Mouse (Mus musculus) lung, embryonic 14.5 days (tissue): Measurements from ENCODE around the gene Plppr1. TPM values are rescaled to one million over a fixed set of nuclear protein-coding genes. Genes with fewer than 3 reads are reported as not detected.

Source experiments
- ATAC-seq: fragments of 200-750 bp; cut with Nextera tagmentation; 2 replicates; pipeline ENCODE4 v1.8.0; 2017; ENCODE audit warnings: mild to moderate bottlenecking, moderate TSS enrichment, moderate library complexity; ENCODE audit not compliant: insufficient read depth
- DNase-seq: peaks from one replicate; pipeline ENCODE4 v3.0.0-alpha.2; 2015
- H3K27ac ChIP-seq: fragments of 300-500 bp; sonication (generic); 2 replicates; pipeline ENCODE4 v1.5.1; 2014; ENCODE audit warnings: low read depth, mild to moderate bottlenecking, moderate library complexity
- H3K27me3 ChIP-seq: fragments of 300-500 bp; sonication (generic); 2 replicates; pipeline ENCODE4 v1.6.1; 2014; ENCODE audit warnings: low read length, control low read depth; ENCODE audit not compliant: insufficient read depth
- H3K36me3 ChIP-seq: fragments of 300-500 bp; sonication (generic); 2 replicates; pipeline ENCODE4 v1.6.1; 2014; ENCODE audit warnings: control low read depth; ENCODE audit not compliant: insufficient read depth
- H3K4me1 ChIP-seq: fragments of 300-500 bp; sonication (generic); 2 replicates; pipeline ENCODE4 v1.6.1; 2014; ENCODE audit warnings: antibody characterized with exemption, control low read depth; ENCODE audit not compliant: insufficient read depth
- H3K4me2 ChIP-seq: fragments of 300-500 bp; sonication (generic); 2 replicates; pipeline ENCODE4 v1.6.1; 2014; ENCODE audit warnings: mild to moderate bottlenecking
- H3K4me3 ChIP-seq: fragments of 300-500 bp; sonication (generic); 2 replicates; pipeline ENCODE4 v1.5.1; 2014; ENCODE audit warnings: low read depth, low read length
- H3K9ac ChIP-seq: fragments of 300-500 bp; sonication (generic); 2 replicates; pipeline ENCODE4 v1.6.1; 2014
- H3K9me3 ChIP-seq: fragments of 300-500 bp; sonication (generic); 2 replicates; pipeline ENCODE4 v1.6.1; 2016; ENCODE audit warnings: low read depth, low read length, control low read depth
- CTCF ChIP-seq: IDR thresholded peaks from 2 replicates; pipeline ENCODE4 v1.5.1; 2016; ENCODE audit warnings: antibody characterized with exemption, low read depth
- WGBS: fragments of 180-500 bp; shearing (Covaris S2); extraction: QIAGEN DNeasy Blood & Tissue Kit; methylation state at CpG from one replicate; pipeline ENCODE4 v1.1.7; 2014; 5-methylcytosine and 5-hydroxymethylcytosine counted together
- polyA plus RNA-seq: library from polyadenylated mRNA; unstranded; fragments of >200 nt; fragmentation: Nextera tagmentation; extraction: Ambion mirVana; gene quantifications from 2 replicates; pipeline ENCODE4 v1.2.1, GENCODE M21; 2014

Plppr1 gene
- polyA plus RNA-seq, 1 experiment from 2014 or later: 0.63 TPM

GRCm38 (mm10) chr4:49252169-49252568, 193.1 kb downstream of the Plppr1 start:
- no peaks in the 10 kb centered on the region for H3K27me3 ChIP-seq
- no peak for TF ChIP-seq CTCF
- no peak overlapping the region for H3K4me2 ChIP-seq
- no peak overlapping the region for H3K27ac ChIP-seq
- no peaks in the 10 kb centered on the region for H3K36me3 ChIP-seq
- DNase-seq (no peak), ATAC-seq (no peak)
- H3K9ac ChIP-seq: no peak overlapping the region
- H3K9me3 ChIP-seq: no peaks in the 10 kb centered on the region
- 65% methylated on average over 3 of the region's 3 CpGs for WGBS
- no peak overlapping the region for H3K4me3 ChIP-seq
- no peaks in the 10 kb centered on the region for H3K4me1 ChIP-seq

GRCm38 (mm10) chr4:49278515-49278914, 219.4 kb downstream of the Plppr1 start:
- no peak for ATAC-seq
- Histone ChIP-seq H3K27me3 (no peaks in the 10 kb centered on the region), H3K9me3 (no peaks in the 10 kb centered on the region), H3K36me3 (no peaks in the 10 kb centered on the region), H3K4me1 (no peaks in the 10 kb centered on the region), H3K9ac (no peak overlapping the region), H3K4me3 (no peak overlapping the region), H3K4me2 (no peak overlapping the region), H3K27ac (no peak overlapping the region)
- no peak for DNase-seq
- WGBS: 83% methylated on average over 5 of the region's 5 CpGs
- TF ChIP-seq CTCF: no peak

- no peak overlapping the region for H3K27ac ChIP-seq
- H3K27me3 ChIP-seq: no peaks in the 10 kb centered on the region
- H3K9me3 ChIP-seq: no peaks in the 10 kb centered on the region
- no peaks in the 10 kb centered on the region for H3K36me3 ChIP-seq
- WGBS: 73% methylated on average over 11 of the region's 15 CpGs
- DNase-seq: no peak
- ATAC-seq: no peak
- H3K9ac ChIP-seq: no peak overlapping the region
- no peak overlapping the region for H3K4me2 ChIP-seq
- H3K4me1 ChIP-seq: no peaks in the 10 kb centered on the region
- no peak overlapping the region for H3K4me3 ChIP-seq
- TF ChIP-seq CTCF: no peak
Observed at GRCm38 (mm10) chr4:49284692-49285291, 225.7 kb downstream of the Plppr1 start.

GRCm38 (mm10) chr4:49285340-49286196, 226.5 kb downstream of the Plppr1 start:
- no peaks in the 10 kb centered on the region for H3K4me1 ChIP-seq
- no peaks in the 10 kb centered on the region for H3K27me3 ChIP-seq
- H3K36me3 ChIP-seq: no peaks in the 10 kb centered on the region
- H3K4me2 ChIP-seq: no peak overlapping the region
- no peak for TF ChIP-seq CTCF
- no peak overlapping the region for H3K27ac ChIP-seq
- H3K9me3 ChIP-seq: no peaks in the 10 kb centered on the region
- 67% methylated on average over 15 of the region's 15 CpGs for WGBS
- DNase-seq: peak; percentile 34
- H3K4me3 ChIP-seq: no peak overlapping the region
- no peak overlapping the region for H3K9ac ChIP-seq
- peak; percentile 35; the same call in 1 of the 2 replicates for ATAC-seq

GRCm38 (mm10) chr4:49286197-49286492, 227.1 kb downstream of the Plppr1 start:
- H3K36me3 ChIP-seq: no peaks in the 10 kb centered on the region
- DNase-seq: no peak
- no peak overlapping the region for H3K9ac ChIP-seq
- WGBS: 60% methylated on average over 4 of the region's 4 CpGs
- H3K4me2 ChIP-seq: no peak overlapping the region
- H3K4me1 ChIP-seq: no peaks in the 10 kb centered on the region
- no peaks in the 10 kb centered on the region for H3K9me3 ChIP-seq
- 0 out of 2 replicates have a peak, but pooled peaks have one; percentile 17 for ATAC-seq
- no peak overlapping the region for H3K4me3 ChIP-seq
- no peak overlapping the region; the same call in 1 of the 2 replicates for H3K27ac ChIP-seq
- TF ChIP-seq CTCF: no peak
- no peaks in the 10 kb centered on the region for H3K27me3 ChIP-seq

DNA sequence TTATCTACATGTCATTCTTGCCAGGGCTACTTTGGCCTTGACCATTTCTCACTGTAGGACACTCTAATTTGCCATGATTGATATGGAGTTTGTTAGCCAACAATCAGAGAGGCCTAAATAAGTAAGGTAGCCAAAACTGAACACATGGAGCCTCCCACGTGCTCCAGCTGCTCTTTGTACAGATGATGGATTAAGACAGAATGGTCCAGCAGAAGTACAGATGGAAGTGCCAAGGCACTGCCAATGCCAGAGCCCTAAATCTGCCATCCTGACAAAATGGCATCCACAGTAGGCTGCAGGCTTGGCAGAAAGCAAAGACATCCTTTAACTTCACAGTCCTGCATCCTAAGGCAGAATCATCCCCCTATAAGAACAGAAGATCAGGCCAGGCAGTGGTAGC, 237.4 kb downstream of the Plppr1 start:
- TF ChIP-seq CTCF: no peak
- H3K4me2 ChIP-seq: no peak overlapping the region
- H3K9ac ChIP-seq: no peak overlapping the region
- H3K9me3 ChIP-seq: no peaks in the 10 kb centered on the region
- H3K4me1 ChIP-seq: no peaks in the 10 kb centered on the region
- DNase-seq (no peak), ATAC-seq (no peak)
- no peaks in the 10 kb centered on the region for H3K36me3 ChIP-seq
- WGBS: 55% methylated on average over 1 of the region's 1 CpGs
- no peak overlapping the region for H3K27ac ChIP-seq
- H3K4me3 ChIP-seq: no peak overlapping the region
- H3K27me3 ChIP-seq: no peaks in the 10 kb centered on the region

DNA sequence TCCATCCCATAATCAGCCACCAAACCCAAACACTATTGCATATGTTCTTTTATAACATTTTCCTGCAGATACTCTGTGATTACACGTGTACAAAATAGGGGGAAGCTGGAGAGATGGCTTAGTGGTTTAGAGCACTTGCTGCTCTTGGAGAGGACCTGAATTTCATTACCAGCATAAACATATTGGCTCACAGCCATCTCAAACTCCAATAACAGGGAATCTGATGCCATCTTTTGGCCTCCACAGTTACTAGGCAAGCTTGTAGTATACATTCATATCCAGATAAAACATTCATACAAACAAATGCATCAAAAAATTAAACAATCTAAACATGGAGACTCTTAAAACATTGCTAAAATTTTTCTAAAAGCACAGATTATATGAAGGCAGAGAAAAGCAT, 240.5 kb downstream of the Plppr1 start:
- ATAC-seq (no peak), DNase-seq (no peak)
- no peaks in the 10 kb centered on the region for H3K9me3 ChIP-seq
- no peak for TF ChIP-seq CTCF
- no peak overlapping the region for H3K9ac ChIP-seq
- no peaks in the 10 kb centered on the region for H3K4me1 ChIP-seq
- no peak overlapping the region for H3K4me2 ChIP-seq
- no peaks in the 10 kb centered on the region for H3K27me3 ChIP-seq
- H3K36me3 ChIP-seq: no peaks in the 10 kb centered on the region
- H3K4me3 ChIP-seq: no peak overlapping the region
- 56% methylated on average over 1 of the region's 1 CpGs for WGBS
- no peak overlapping the region for H3K27ac ChIP-seq
